Mouse (Mus musculus): ENCODE data around the gene Acsm1.
"Not testable (repeated sequence)": the region's sequence is repeated elsewhere in the genome, so short reads cannot be mapped to it uniquely, and the experiment has no call there.

The Acsm1 gene

GRCm38 (mm10) chr7:119606664-119607076 lies at the start of gene Acsm1:
TSS of gene Acsm1 (plus strand) at chr7:119607026.
- DNase-seq (ENCODE audit: low read depth, low spot score): no peak

GRCm38 (mm10) chr7:119559789-119560451 lies 46.9 kb upstream of the Acsm1 start:
- no peak for DNase-seq (ENCODE audit: low read depth, low spot score)

GRCm38 (mm10) chr7:119560452-119560835 lies 46.4 kb upstream of the Acsm1 start:
- DNase-seq (ENCODE audit: low read depth, low spot score): no peak

GRCm38 (mm10) chr7:119561441-119561840 lies 45.4 kb upstream of the Acsm1 start:
- DNase-seq (ENCODE audit: low read depth, low spot score): no peak

GRCm38 (mm10) chr7:119562476-119562875 lies 44.4 kb upstream of the Acsm1 start:
- DNase-seq (ENCODE audit: low read depth, low spot score): not testable (repeated sequence)

GRCm38 (mm10) chr7:119594530-119595107 lies 12.2 kb upstream of the Acsm1 start:
- no peak for DNase-seq (ENCODE audit: low read depth, low spot score)

GRCm38 (mm10) chr7:119595306-119595705 lies 11.5 kb upstream of the Acsm1 start:
- no peak for DNase-seq (ENCODE audit: low read depth, low spot score)

GRCm38 (mm10) chr7:119596536-119596935 lies 10.3 kb upstream of the Acsm1 start:
- DNase-seq (ENCODE audit: low read depth, low spot score): no peak

GRCm38 (mm10) chr7:119601195-119601953 lies 5.5 kb upstream of the Acsm1 start:
- no peak for DNase-seq (ENCODE audit: low read depth, low spot score)

- no peak for DNase-seq (ENCODE audit: low read depth, low spot score)
Measured at GRCm38 (mm10) chr7:119601954-119602317, 4.9 kb upstream of the Acsm1 start.

GRCm38 (mm10) chr7:119604903-119605483 lies 1.8 kb upstream of the Acsm1 start:
- DNase-seq (ENCODE audit: low read depth, low spot score): no peak

GRCm38 (mm10) chr7:119605926-119606663 lies 731 bp upstream of the Acsm1 start:
- DNase-seq (ENCODE audit: low read depth, low spot score): no peak

- DNase-seq (ENCODE audit: low read depth, low spot score): no peak
Measured at GRCm38 (mm10) chr7:119607796-119608515, 1.1 kb downstream of the Acsm1 start.

- DNase-seq (ENCODE audit: low read depth, low spot score): no peak
Measured at GRCm38 (mm10) chr7:119616531-119616930, 9.7 kb downstream of the Acsm1 start.

- DNase-seq (ENCODE audit: low read depth, low spot score): no peak
Measured at GRCm38 (mm10) chr7:119617593-119617992, 10.8 kb downstream of the Acsm1 start.

GRCm38 (mm10) chr7:119618209-119618935 lies 11.5 kb downstream of the Acsm1 start:
- DNase-seq (ENCODE audit: low read depth, low spot score): no peak

- DNase-seq (ENCODE audit: low read depth, low spot score): no peak
Measured at GRCm38 (mm10) chr7:119620157-119620556, 13.3 kb downstream of the Acsm1 start.

- no peak for DNase-seq (ENCODE audit: low read depth, low spot score)
Measured at GRCm38 (mm10) chr7:119638773-119639172, 31.9 kb downstream of the Acsm1 start.

- no peak for DNase-seq (ENCODE audit: low read depth, low spot score)
Measured at GRCm38 (mm10) chr7:119642307-119642706, 35.5 kb downstream of the Acsm1 start.

- DNase-seq (ENCODE audit: low read depth, low spot score): no peak
Measured at GRCm38 (mm10) chr7:119667893-119668292, 61.1 kb downstream of the Acsm1 start.
